Comparison of ENCODE assay signal across 20 mouse cellular contexts in genomic region chr6:97579704-97580103, GRCm38 (mm10). TPM values are rescaled to one million over a fixed set of nuclear protein-coding genes. Genes with fewer than 3 reads are reported as not detected.
A peak's percentile ranks its signal among the peaks of the same experiment; 100 is the strongest.
DNase-seq lines count a peak whose midpoint lies in the region; ATAC-seq and TF ChIP-seq lines count a peak whose summit lies in the region.
"Had no signal": no experiment of that assay in that cellular context is flagged by ENCODE, and none has a peak within 500 bp of the region (broad histone marks: within the 10 kb centered on the region; RNA-seq: fewer than 3 reads in every experiment).

No protein-coding gene starts in this region.

- peaks cover 29% of the 10 kb centered on the region for H3K4me1 ChIP-seq in midbrain, embryonic 11.5 days (ENCODE audit: control insufficient read depth, insufficient read depth, low read length)
- H3K4me1 ChIP-seq in midbrain, postnatal 0 days (ENCODE audit: insufficient read depth, low read length): no peaks in the 10 kb centered on the region
- H3K4me1 ChIP-seq: embryonic facial prominence, embryonic 13.5 days had no signal

- no peak overlapping the region for H3K4me3 ChIP-seq in midbrain, embryonic 11.5 days (ENCODE audit: low read depth, low read length)
- H3K4me3 ChIP-seq in midbrain, postnatal 0 days (ENCODE audit: low read depth, low read length): no peak overlapping the region
- H3K4me3 ChIP-seq: embryonic facial prominence, embryonic 13.5 days; erythroblast, embryonic 14.5 days; forebrain, embryonic 12.5 days; midbrain, embryonic 12.5 days had no signal

- no peaks in the 10 kb centered on the region for H3K27me3 ChIP-seq in midbrain, embryonic 11.5 days (ENCODE audit: control insufficient read depth, insufficient read depth, low read length)
- H3K27me3 ChIP-seq in midbrain, postnatal 0 days (ENCODE audit: insufficient read depth, low read length): no peaks in the 10 kb centered on the region
- H3K27me3 ChIP-seq: embryonic facial prominence, embryonic 13.5 days; forebrain, embryonic 12.5 days; midbrain, embryonic 12.5 days had no signal

- H3K27ac ChIP-seq in midbrain, embryonic 11.5 days (ENCODE audit: low read depth, low read length): no peak overlapping the region
- H3K27ac ChIP-seq in midbrain, postnatal 0 days (ENCODE audit: low read depth, low read length): no peak overlapping the region
- H3K27ac ChIP-seq: embryonic facial prominence, embryonic 13.5 days; forebrain, embryonic 12.5 days; liver, embryonic 14.5 days; macrophage; midbrain, embryonic 12.5 days had no signal

- ATAC-seq in midbrain, embryonic 11.5 days (ENCODE audit: low FRiP score): no peak
- no peak for ATAC-seq in midbrain, postnatal 0 days (ENCODE audit: low FRiP score)

- H3K36me3 ChIP-seq in midbrain, embryonic 11.5 days (ENCODE audit: control insufficient read depth, insufficient read depth, low read length): no peaks in the 10 kb centered on the region
- no peaks in the 10 kb centered on the region for H3K36me3 ChIP-seq in midbrain, postnatal 0 days (ENCODE audit: insufficient read depth, low read length)
- H3K36me3 ChIP-seq: embryonic facial prominence, embryonic 13.5 days; forebrain, embryonic 12.5 days; midbrain, embryonic 12.5 days had no signal

- TF ChIP-seq CTCF in midbrain, postnatal 0 days (IDR thresholded peaks at IDR 0.05): no peak

- H3K9me3 ChIP-seq in midbrain, embryonic 11.5 days (ENCODE audit: control insufficient read depth, low read length): no peaks in the 10 kb centered on the region
- no peaks in the 10 kb centered on the region for H3K9me3 ChIP-seq in midbrain, postnatal 0 days (ENCODE audit: low read length)
- H3K9me3 ChIP-seq: embryonic facial prominence, embryonic 13.5 days; forebrain, embryonic 12.5 days; midbrain, embryonic 12.5 days had no signal

- DNase-seq in heart, adult 11 months: peak; percentile 74
- no peak for DNase-seq in heart, postnatal 10 days
- peak; percentile 54 for DNase-seq in midbrain, embryonic 11.5 days (ENCODE audit: low spot score, missing footprints)
- no peak for DNase-seq in midbrain, postnatal 0 days (ENCODE audit: low spot score)
- peak; percentile 43 for DNase-seq in kidney, postnatal 14 days
- DNase-seq in left cerebral cortex, adult 8-10 months (ENCODE audit: low spot score in 2 of 2): no peak
- DNase-seq in heart, postnatal 25 days (ENCODE audit: low spot score): no peak
- no peak for DNase-seq in lung, postnatal 10 days
- DNase-seq: adrenal gland, postnatal 14 days; cerebellum, adult 2 months; cerebellum, postnatal 36 days; embryo, embryonic 11 days; thymus, adult 18-20 months had no signal

- WGBS in midbrain, embryonic 11.5 days: 81% methylated on average over 4 of the region's 4 CpGs
- WGBS in midbrain, postnatal 0 days: 67% methylated on average over 4 of the region's 4 CpGs

- H3K4me2 ChIP-seq in midbrain, embryonic 11.5 days: no peak overlapping the region
- no peak overlapping the region for H3K4me2 ChIP-seq in midbrain, postnatal 0 days (ENCODE audit: low read depth, low read length, poor library complexity, severe bottlenecking)
- H3K4me2 ChIP-seq: embryonic facial prominence, embryonic 13.5 days; forebrain, embryonic 12.5 days; heart, embryonic 11.5 days; midbrain, embryonic 12.5 days had no signal

- intact Hi-C loops in heart, postnatal 10 days (cut with DNase I): no loop called here
- intact Hi-C loops in heart, postnatal 25 days (cut with DNase I): no loop called here

- no peak overlapping the region for H3K9ac ChIP-seq in midbrain, embryonic 11.5 days (ENCODE audit: low read length)
- no peak overlapping the region for H3K9ac ChIP-seq in midbrain, postnatal 0 days (replicated peaks; ENCODE audit: low read length, poor library complexity, severe bottlenecking)
- H3K9ac ChIP-seq: embryonic facial prominence, embryonic 13.5 days; forebrain, embryonic 12.5 days; liver, embryonic 14.5 days; midbrain, embryonic 12.5 days had no signal

RNA-seq across cellular contexts. Expression of gene Frmd4b, which starts 37.6 kb away (rescaled TPM):
- 10 to 100 TPM; 21.6 to 24.3 TPM for total RNA-seq in heart, postnatal 10 days (2021)
- 31.9 and 34.0 TPM in 2 replicates for polyA plus RNA-seq in midbrain, embryonic 11.5 days (2014; fragmentation: Nextera tagmentation; extraction: Ambion mirVana)
- total RNA-seq in midbrain, postnatal 0 days (2014; rRNA removed): 20.7 and 21.9 TPM in 2 replicates
- polyA plus RNA-seq in midbrain, postnatal 0 days (2015; fragmentation: Nextera tagmentation; extraction: Ambion mirVana): 7.9 TPM in 2 replicates
- total RNA-seq in left cerebral cortex, adult 8-10 months (2022): 10 to 100 TPM; 20.1 to 23.7 (median 22.7) TPM
- total RNA-seq in heart, postnatal 25 days (2021): 10 to 100 TPM; 14.4 to 19.8 TPM
- polyA plus RNA-seq: erythroblast, embryonic 14.5 days had no signal

Comparison
In these comparisons a context has a peak if more than half of its experiments do, and no peak if none do; other contexts are left out.
1. DNase-seq: peak in heart, adult 11 months (single experiment), midbrain, embryonic 11.5 days (single experiment) and kidney, postnatal 14 days (single experiment); none in heart, postnatal 10 days (0 of 2), midbrain, postnatal 0 days (single experiment), left cerebral cortex, adult 8-10 months (0 of 2), heart, postnatal 25 days (single experiment) and lung, postnatal 10 days (single experiment).